Mouse (Mus musculus): ENCODE results near the gene Usp24. TPM values are rescaled to one million over a fixed set of nuclear protein-coding genes. Genes with fewer than 3 reads are reported as not detected.
"Not testable (repeated sequence)": the region's sequence is repeated elsewhere in the genome, so short reads cannot be mapped to it uniquely, and the experiment has no call there.

Usp24 gene
- polyA plus RNA-seq, 1 experiment: 28.6 TPM

DNA sequence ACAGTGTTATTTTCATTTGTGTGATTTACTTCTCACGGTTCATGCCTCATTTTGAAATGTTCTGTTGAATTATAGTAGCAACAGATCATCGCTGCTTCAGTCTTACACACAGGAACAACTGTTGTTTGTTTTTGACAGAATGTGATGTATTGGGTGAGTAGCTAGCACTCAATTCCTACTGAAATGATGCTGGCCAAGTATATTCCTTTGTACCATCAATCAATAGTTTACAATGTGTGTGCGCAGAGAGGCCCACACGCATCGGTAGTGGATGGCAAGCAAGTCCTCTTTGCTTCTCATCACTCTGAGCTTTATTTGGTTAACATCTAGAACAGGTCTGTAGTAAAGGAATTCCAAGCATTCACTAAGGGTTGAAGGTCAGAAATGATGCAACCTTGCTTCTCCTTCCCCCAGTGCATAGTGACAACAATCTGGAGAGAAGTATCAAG lies 14.4 kb downstream of the Usp24 start:
- Histone ChIP-seq H3K4me1 (ENCODE audit: control insufficient read depth, insufficient read depth, low read length) (no peaks in the 10 kb centered on the region; the same call in 1 of the 2 replicates), H3K4me3 (ENCODE audit: insufficient read depth, low read depth, low read length) (no peak overlapping the region), H3K27ac (ENCODE audit: insufficient read depth, low read depth, low read length) (no peak overlapping the region)
- TF ChIP-seq POLR2A (IDR thresholded peaks at IDR 0.05; ENCODE audit: insufficient read depth, low read depth, low read length) (no peak), CTCF (IDR thresholded peaks at IDR 0.05; ENCODE audit: insufficient read depth, low read depth, low read length) (no peak)
- WGBS: 91% methylated on average over 5 of the region's 5 CpGs

DNA sequence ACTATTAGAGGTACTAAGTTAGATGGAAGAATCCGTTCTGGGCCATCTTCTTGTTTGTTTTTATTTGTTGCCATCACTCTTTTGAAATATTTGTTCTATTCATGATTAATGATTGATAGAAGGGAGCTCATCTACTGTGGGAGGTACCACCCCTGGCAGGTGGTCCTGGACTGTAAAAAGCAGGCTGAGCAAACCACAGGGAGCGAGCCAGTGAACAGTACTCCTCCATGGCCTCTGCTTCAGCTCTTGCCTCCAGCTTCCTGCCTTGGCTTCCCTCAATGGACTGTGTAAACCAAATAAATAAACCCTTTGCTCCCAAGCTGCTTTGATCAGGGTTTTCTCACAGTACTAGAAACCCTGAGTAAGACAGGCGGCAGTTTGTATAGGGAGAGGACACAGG lies 17.1 kb downstream of the Usp24 start:
- TF ChIP-seq CTCF (IDR thresholded peaks at IDR 0.05; ENCODE audit: insufficient read depth, low read depth, low read length) (no peak), POLR2A (IDR thresholded peaks at IDR 0.05; ENCODE audit: insufficient read depth, low read depth, low read length) (no peak)
- WGBS: 82% methylated on average over 3 of the region's 3 CpGs
- Histone ChIP-seq H3K27ac (ENCODE audit: insufficient read depth, low read depth, low read length) (no peak overlapping the region), H3K4me3 (ENCODE audit: insufficient read depth, low read depth, low read length) (no peak overlapping the region), H3K4me1 (ENCODE audit: control insufficient read depth, insufficient read depth, low read length) (no peaks in the 10 kb centered on the region; the same call in 1 of the 2 replicates)

DNA sequence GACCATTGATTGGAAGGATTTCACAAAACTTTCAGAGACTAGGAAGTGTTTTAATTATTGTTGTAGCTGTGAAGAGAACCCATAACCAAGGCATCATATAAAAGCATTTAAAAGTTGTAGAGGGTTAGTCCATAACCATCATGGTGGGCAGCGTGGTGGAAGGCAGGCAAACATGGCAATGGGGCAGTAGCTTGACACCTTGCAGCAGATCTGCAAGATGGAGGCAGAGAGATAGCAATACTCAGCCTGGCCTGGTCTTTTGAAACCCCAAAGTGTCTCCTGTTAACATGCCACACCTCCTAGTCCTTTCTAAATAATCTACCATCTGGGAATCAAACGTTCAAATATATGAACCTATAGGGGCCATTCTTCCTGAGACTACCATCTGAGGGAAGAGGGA lies 17.6 kb downstream of the Usp24 start:
- TF ChIP-seq CTCF (IDR thresholded peaks at IDR 0.05; ENCODE audit: insufficient read depth, low read depth, low read length) (no peak), POLR2A (IDR thresholded peaks at IDR 0.05; ENCODE audit: insufficient read depth, low read depth, low read length) (no peak)
- Histone ChIP-seq H3K4me1 (ENCODE audit: control insufficient read depth, insufficient read depth, low read length) (no peaks in the 10 kb centered on the region; the same call in 1 of the 2 replicates), H3K4me3 (ENCODE audit: insufficient read depth, low read depth, low read length) (no peak overlapping the region), H3K27ac (ENCODE audit: insufficient read depth, low read depth, low read length) (no peak overlapping the region)
- 89% methylated on average over 2 of the region's 2 CpGs for WGBS

DNA sequence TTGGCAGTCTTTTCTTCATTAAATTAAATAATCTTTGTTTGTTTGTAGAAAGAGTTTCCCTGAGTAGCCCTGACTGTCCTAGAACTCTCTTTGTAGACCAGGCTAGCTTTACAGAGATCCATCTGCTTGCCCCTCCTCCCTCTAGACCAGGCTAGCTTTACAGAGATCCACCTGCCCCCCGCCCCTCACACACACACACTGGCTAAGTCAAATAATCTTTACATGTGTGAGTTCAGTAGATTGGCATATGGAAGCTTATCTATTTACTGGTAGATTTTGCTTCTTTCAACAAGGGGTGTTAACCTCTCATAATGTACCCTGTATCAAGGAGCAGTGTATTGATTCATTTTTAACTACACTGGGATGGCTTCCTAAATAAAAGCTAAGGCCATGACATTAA lies 19.8 kb downstream of the Usp24 start:
- TF ChIP-seq POLR2A (IDR thresholded peaks at IDR 0.05; ENCODE audit: insufficient read depth, low read depth, low read length): no peak
- TF ChIP-seq CTCF (IDR thresholded peaks at IDR 0.05; ENCODE audit: insufficient read depth, low read depth, low read length): no peak
- WGBS: 100% methylated on average over 1 of the region's 1 CpGs
- Histone ChIP-seq H3K4me1 (ENCODE audit: control insufficient read depth, insufficient read depth, low read length) (no peaks in the 10 kb centered on the region; the same call in 1 of the 2 replicates), H3K4me3 (ENCODE audit: insufficient read depth, low read depth, low read length) (no peak overlapping the region), H3K27ac (ENCODE audit: insufficient read depth, low read depth, low read length) (no peak overlapping the region)

DNA sequence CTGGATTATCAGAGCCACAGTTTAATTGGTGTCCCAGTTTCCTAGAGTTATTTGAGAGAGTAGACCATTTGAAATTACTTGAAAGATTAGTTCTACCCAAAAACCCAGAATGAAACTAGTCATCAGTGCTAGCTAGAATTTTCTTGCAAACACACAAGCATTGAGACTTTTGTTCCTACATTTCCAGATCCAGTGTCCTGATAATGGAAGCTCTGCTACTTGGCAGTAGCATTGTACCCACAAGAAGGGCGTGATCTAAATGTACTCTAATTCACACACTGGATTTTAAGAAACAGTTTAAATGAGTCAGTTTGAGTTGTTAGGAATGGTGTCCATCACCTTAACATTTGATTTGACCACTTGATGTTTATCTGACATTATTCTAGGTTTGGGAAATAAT lies 31.7 kb downstream of the Usp24 start:
- 85% methylated on average over 1 of the region's 1 CpGs for WGBS
- H3K4me3 ChIP-seq (ENCODE audit: insufficient read depth, low read depth, low read length): no peak overlapping the region
- no peak overlapping the region for H3K27ac ChIP-seq (ENCODE audit: insufficient read depth, low read depth, low read length)
- H3K4me1 ChIP-seq (ENCODE audit: control insufficient read depth, insufficient read depth, low read length): no peaks in the 10 kb centered on the region
- TF ChIP-seq POLR2A (IDR thresholded peaks at IDR 0.05; ENCODE audit: insufficient read depth, low read depth, low read length) (no peak), CTCF (IDR thresholded peaks at IDR 0.05; ENCODE audit: insufficient read depth, low read depth, low read length) (no peak)

DNA sequence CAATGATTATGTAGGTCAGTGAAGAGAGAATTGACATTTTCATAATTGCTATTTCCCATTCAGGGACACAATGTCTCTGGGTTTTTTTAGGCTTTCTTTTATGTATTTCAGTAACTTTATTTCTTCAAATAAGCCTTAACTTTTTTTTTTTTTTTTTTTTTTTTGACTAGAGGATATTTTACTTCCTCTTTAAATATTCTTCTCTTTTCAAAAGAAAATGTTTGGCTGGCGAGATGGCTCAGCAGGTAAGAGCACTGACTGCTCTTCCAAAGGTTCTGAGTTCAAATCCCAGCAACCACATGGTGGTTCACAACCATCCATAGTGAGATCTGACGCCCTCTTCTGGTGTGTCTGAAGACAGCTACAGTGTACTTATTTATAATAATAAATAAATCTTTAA lies 39.0 kb downstream of the Usp24 start:
- 96% methylated on average over 2 of the region's 2 CpGs for WGBS
- H3K4me1 ChIP-seq (ENCODE audit: control insufficient read depth, insufficient read depth, low read length); H3K4me3 ChIP-seq (ENCODE audit: insufficient read depth, low read depth, low read length); H3K27ac ChIP-seq (ENCODE audit: insufficient read depth, low read depth, low read length): not testable (repeated sequence)

DNA sequence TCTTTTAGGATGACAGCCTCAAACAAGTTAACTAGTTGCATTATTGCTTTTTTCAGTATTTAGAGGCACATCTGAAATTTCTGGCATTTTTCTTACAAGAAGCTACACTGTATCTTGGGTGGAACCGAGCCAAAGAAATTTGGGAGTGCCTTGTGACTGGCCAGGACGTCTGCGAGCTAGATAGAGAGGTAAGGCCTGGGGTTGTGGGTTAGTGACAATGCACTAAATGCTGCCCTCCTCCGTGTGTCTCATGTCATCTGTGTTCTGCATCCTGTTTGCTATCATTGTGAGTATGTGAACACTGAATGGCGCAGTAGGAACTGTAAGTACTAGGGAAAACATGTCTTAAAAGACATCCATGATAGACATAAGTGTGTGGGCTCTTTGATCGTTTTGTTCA lies 54.0 kb downstream of the Usp24 start:
- no peaks in the 10 kb centered on the region for H3K4me1 ChIP-seq (ENCODE audit: control insufficient read depth, insufficient read depth, low read length)
- 78% methylated on average over 6 of the region's 6 CpGs for WGBS
- TF ChIP-seq CTCF (IDR thresholded peaks at IDR 0.05; ENCODE audit: insufficient read depth, low read depth, low read length) (no peak), POLR2A (IDR thresholded peaks at IDR 0.05; ENCODE audit: insufficient read depth, low read depth, low read length) (no peak)
- H3K27ac ChIP-seq (ENCODE audit: insufficient read depth, low read depth, low read length): no peak overlapping the region
- no peak overlapping the region for H3K4me3 ChIP-seq (ENCODE audit: insufficient read depth, low read depth, low read length)

DNA sequence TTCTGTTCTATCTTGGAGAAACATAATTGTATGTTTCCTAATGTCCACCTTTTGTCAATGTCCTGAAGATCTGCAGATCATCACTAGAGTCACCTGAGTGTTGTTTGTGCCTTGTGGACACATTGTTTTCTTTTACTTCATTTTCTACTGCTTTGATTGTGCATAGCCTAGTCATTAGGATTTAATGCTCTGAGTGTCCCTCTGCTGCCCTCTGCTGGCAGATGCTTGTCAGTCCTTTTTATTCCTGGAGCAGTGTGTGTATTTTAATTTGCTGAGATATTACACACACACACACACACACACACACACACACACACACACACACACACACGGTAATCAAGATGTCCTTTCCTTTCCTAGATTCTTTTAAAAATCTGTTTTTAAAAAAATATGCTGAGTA lies 59.8 kb downstream of the Usp24 start:
- H3K27ac ChIP-seq (ENCODE audit: insufficient read depth, low read depth, low read length): no peak overlapping the region
- no peaks in the 10 kb centered on the region for H3K4me1 ChIP-seq (ENCODE audit: control insufficient read depth, insufficient read depth, low read length)
- TF ChIP-seq POLR2A (IDR thresholded peaks at IDR 0.05; ENCODE audit: insufficient read depth, low read depth, low read length): no peak
- TF ChIP-seq CTCF (IDR thresholded peaks at IDR 0.05; ENCODE audit: insufficient read depth, low read depth, low read length): no peak
- no peak overlapping the region for H3K4me3 ChIP-seq (ENCODE audit: insufficient read depth, low read depth, low read length)
- 36% methylated on average over 1 of the region's 1 CpGs for WGBS

DNA sequence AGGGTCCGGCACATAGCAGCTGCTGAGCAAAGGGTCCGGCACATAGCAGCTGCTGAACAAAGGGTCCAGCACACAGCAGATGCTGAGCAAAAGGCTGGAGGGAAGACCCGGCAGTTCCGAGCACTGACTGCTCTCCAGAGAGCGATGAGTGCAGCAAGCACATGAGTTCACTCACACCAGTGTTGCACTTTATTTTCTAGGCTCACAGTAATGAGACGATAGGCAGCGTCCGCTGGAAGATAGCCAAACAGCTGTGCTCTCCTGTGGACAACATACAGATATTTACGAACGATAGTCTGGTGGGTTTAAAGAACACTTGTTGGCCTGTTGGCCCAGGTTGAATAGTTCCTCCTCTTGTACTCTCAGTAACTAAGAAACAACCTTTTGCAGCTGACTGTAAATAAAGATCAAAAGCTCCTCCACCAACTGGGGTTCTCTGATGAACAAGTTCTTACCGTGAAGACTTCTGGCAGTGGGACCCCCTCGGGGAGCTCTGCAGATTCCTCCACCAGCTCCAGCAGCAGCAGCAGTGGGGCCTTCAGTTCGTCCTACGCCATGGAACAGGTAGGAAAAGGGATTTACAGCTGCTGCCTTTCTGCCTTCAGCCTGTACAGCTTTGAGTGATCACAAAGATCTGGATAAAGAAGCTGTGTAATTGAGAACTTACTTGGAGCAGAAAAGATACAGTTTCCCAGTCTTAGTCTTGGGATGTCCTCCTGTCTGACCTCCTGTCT lies 63.0 kb downstream of the Usp24 start:
- H3K27ac ChIP-seq (ENCODE audit: insufficient read depth, low read depth, low read length): no peak overlapping the region
- no peaks in the 10 kb centered on the region for H3K4me1 ChIP-seq (ENCODE audit: control insufficient read depth, insufficient read depth, low read length)
- TF ChIP-seq POLR2A (IDR thresholded peaks at IDR 0.05; ENCODE audit: insufficient read depth, low read depth, low read length): no peak
- TF ChIP-seq CTCF (IDR thresholded peaks at IDR 0.05; ENCODE audit: insufficient read depth, low read depth, low read length): no peak
- no peak overlapping the region for H3K4me3 ChIP-seq (ENCODE audit: insufficient read depth, low read depth, low read length)
- WGBS: 61% methylated on average over 14 of the region's 14 CpGs

DNA sequence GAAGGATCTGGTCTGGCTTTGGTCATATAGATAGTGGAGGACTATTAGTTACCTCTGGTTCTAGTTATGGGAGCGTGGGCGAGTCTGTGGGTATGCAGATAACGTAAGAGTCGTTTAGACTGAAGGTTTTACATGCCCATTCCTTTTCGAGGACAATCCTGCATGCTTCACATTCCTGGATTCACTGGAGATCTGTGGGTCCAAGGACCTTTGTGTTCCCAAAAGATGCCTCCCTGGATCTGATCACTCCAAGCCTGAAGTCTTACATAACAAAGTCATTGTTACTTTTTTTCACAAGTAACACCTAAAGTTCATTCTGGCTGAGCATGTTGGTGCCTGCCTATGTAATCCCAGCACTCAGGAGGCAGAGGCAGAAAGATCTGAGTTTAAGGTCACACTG lies 65.1 kb downstream of the Usp24 start:
- WGBS: 87% methylated on average over 5 of the region's 5 CpGs
- no peaks in the 10 kb centered on the region for H3K4me1 ChIP-seq (ENCODE audit: control insufficient read depth, insufficient read depth, low read length)
- no peak for TF ChIP-seq POLR2A (IDR thresholded peaks at IDR 0.05; ENCODE audit: insufficient read depth, low read depth, low read length)
- TF ChIP-seq CTCF (IDR thresholded peaks at IDR 0.05; ENCODE audit: insufficient read depth, low read depth, low read length): no peak
- no peak overlapping the region for H3K4me3 ChIP-seq (ENCODE audit: insufficient read depth, low read depth, low read length)
- no peak overlapping the region for H3K27ac ChIP-seq (ENCODE audit: insufficient read depth, low read depth, low read length)
